Mouse (Mus musculus): Measurements from ENCODE around the gene Tnf. TPM values are rescaled to one million over a fixed set of nuclear protein-coding genes. Genes with fewer than 3 reads are reported as not detected.

The Tnf gene
- polyA plus RNA-seq, 1 experiment from 2014 or later, result not detected

DNA sequence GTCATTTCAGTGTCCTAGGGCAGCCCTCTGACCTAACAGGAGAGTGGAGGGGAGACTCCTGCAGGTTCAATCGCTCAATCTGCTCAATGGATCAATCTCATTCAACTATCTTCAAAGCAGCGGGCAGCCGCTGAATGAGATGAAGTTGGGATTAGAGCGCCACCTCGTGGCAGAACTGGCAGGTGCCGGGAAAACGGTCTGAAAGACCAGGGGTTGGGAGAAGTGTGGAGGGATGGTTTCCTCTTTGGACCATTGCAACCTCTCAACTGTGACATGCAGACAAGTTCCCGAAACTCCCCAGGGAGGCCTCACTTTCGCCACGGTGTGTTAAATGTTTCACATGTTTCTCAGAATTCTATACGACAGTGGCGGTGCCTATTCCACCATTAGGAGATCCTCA is 30.2 kb upstream of the Tnf start:
- Histone ChIP-seq H3K4me2 (ENCODE audit: low read depth, low read length) (no peak overlapping the region), H3K27me3 (ENCODE audit: control insufficient read depth, insufficient read depth, low read length) (no peaks in the 10 kb centered on the region), H3K9me3 (replicated peaks; ENCODE audit: control insufficient read depth, low read length) (no peaks in the 10 kb centered on the region), H3K4me1 (ENCODE audit: control insufficient read depth, insufficient read depth, low read length) (no peaks in the 10 kb centered on the region), H3K4me3 (ENCODE audit: low read depth, low read length) (no peak overlapping the region), H3K27ac (replicated peaks; ENCODE audit: low read depth, low read length) (no peak overlapping the region), H3K9ac (replicated peaks; ENCODE audit: low read length) (no peak overlapping the region), H3K36me3 (replicated peaks; ENCODE audit: control insufficient read depth, insufficient read depth, low read depth, low read length) (no peaks in the 10 kb centered on the region; the same call in 1 of the 2 replicates)
- DNase-seq (ENCODE audit: low spot score) (peak; percentile 92), ATAC-seq (replicated peaks; ENCODE audit: insufficient number of reproducible peaks, low FRiP score, low TSS enrichment, low read depth) (no peak)
- WGBS, result 14% methylated on average over 12 of the region's 12 CpGs

DNA sequence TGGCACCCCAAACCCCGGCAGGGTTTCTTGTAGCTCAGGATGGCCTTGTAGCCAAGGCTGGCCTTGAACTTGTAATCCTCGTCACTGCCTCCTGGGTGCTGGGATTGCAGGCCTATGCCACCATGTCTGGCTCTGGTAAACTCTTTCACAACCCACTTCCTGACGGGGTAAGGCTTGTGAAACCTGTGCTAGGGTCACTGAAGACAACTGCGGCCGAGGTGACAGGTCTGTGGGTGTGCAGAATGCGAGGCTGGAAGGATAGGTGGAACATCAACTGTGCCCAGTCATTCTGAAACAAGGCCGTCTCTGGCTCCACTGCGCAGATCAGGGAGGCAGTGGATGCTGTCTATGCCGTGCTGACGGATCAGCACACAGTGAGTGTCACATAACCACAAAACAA is 29.2 kb upstream of the Tnf start:
- DNase-seq (ENCODE audit: low spot score), result no peak
- WGBS, result 91% methylated on average over 10 of the region's 10 CpGs

DNA sequence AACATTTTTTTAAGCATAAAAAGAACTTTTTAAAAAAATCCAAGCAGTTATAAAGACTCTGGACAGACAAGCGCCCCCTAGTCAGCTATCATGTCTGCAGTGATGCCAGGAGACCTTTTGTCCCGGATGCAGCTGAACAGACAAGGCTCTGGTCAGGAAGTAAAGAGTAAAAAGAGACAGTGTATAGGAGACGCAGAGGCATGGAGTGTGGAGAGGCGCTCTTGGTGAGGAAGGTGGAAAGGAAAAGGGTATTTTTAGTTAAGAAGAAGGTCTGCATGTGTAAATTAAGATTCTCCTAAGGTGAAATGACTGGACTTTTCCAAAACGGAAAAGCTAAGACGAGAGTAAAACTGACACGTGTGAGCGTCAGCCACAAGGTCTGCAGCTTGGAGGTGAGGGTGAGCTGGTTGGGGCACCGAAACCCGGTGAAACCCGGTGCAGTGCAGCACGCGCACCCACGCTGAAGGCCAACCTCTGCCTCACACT is 24.8 kb upstream of the Tnf start:
- Histone ChIP-seq H3K4me3 (ENCODE audit: low read depth, low read length) (no peak overlapping the region), H3K27ac (replicated peaks; ENCODE audit: low read depth, low read length) (no peak overlapping the region), H3K4me1 (ENCODE audit: control insufficient read depth, insufficient read depth, low read length) (no peaks in the 10 kb centered on the region), H3K4me2 (ENCODE audit: low read depth, low read length) (no peak overlapping the region), H3K9me3 (replicated peaks; ENCODE audit: control insufficient read depth, low read length) (no peaks in the 10 kb centered on the region), H3K9ac (replicated peaks; ENCODE audit: low read length) (no peak overlapping the region), H3K27me3 (ENCODE audit: control insufficient read depth, insufficient read depth, low read length) (no peaks in the 10 kb centered on the region), H3K36me3 (replicated peaks; ENCODE audit: control insufficient read depth, insufficient read depth, low read depth, low read length) (peaks cover 4% of the 10 kb centered on the region)
- ATAC-seq (replicated peaks; ENCODE audit: insufficient number of reproducible peaks, low FRiP score, low TSS enrichment, low read depth) (no peak), DNase-seq (ENCODE audit: low spot score) (no peak)
- 80% methylated on average over 14 of the region's 14 CpGs for WGBS

More for the DNA sequence above, 29.2 kb upstream of the Tnf start:
- Histone ChIP-seq H3K36me3 (replicated peaks; ENCODE audit: control insufficient read depth, insufficient read depth, low read depth, low read length) (no peaks in the 10 kb centered on the region; the same call in 1 of the 2 replicates), H3K9ac (replicated peaks; ENCODE audit: low read length) (no peak overlapping the region), H3K9me3 (replicated peaks; ENCODE audit: control insufficient read depth, low read length) (no peaks in the 10 kb centered on the region), H3K4me2 (ENCODE audit: low read depth, low read length) (no peak overlapping the region), H3K27me3 (ENCODE audit: control insufficient read depth, insufficient read depth, low read length) (no peaks in the 10 kb centered on the region), H3K4me1 (ENCODE audit: control insufficient read depth, insufficient read depth, low read length) (no peaks in the 10 kb centered on the region), H3K27ac (replicated peaks; ENCODE audit: low read depth, low read length) (no peak overlapping the region), H3K4me3 (ENCODE audit: low read depth, low read length) (no peak overlapping the region)
- ATAC-seq (replicated peaks; ENCODE audit: insufficient number of reproducible peaks, low FRiP score, low TSS enrichment, low read depth), result no peak

DNA sequence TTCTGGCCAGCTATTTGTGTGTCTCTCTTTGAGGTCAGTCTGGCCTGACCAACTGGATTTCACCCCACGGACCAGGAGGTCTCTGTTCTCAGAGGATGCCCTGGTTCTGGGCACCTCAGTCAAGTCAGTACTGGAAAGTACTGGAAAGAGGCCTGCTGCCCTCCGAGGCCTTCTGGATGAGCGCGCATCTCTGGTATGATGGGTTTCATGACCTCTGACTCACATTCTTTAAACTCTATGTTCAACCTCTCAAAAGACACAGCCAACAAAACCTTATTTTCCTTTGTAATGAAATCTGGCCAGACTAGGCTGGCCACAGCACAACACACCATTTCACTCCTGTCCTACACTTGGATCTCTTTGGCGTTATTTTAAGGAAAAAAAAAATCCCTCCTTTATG is 23.6 kb upstream of the Tnf start:
- Histone ChIP-seq H3K27ac (replicated peaks; ENCODE audit: low read depth, low read length) (no peak overlapping the region), H3K9ac (replicated peaks; ENCODE audit: low read length) (no peak overlapping the region), H3K4me1 (ENCODE audit: control insufficient read depth, insufficient read depth, low read length) (no peaks in the 10 kb centered on the region), H3K9me3 (replicated peaks; ENCODE audit: control insufficient read depth, low read length) (no peaks in the 10 kb centered on the region), H3K4me2 (ENCODE audit: low read depth, low read length) (no peak overlapping the region), H3K27me3 (ENCODE audit: control insufficient read depth, insufficient read depth, low read length) (no peaks in the 10 kb centered on the region), H3K36me3 (replicated peaks; ENCODE audit: control insufficient read depth, insufficient read depth, low read depth, low read length) (peaks cover 4% of the 10 kb centered on the region), H3K4me3 (ENCODE audit: low read depth, low read length) (no peak overlapping the region)
- WGBS, result 98% methylated on average over 5 of the region's 5 CpGs
- no peak for DNase-seq (ENCODE audit: low spot score)
- no peak for ATAC-seq (replicated peaks; ENCODE audit: insufficient number of reproducible peaks, low FRiP score, low TSS enrichment, low read depth)

DNA sequence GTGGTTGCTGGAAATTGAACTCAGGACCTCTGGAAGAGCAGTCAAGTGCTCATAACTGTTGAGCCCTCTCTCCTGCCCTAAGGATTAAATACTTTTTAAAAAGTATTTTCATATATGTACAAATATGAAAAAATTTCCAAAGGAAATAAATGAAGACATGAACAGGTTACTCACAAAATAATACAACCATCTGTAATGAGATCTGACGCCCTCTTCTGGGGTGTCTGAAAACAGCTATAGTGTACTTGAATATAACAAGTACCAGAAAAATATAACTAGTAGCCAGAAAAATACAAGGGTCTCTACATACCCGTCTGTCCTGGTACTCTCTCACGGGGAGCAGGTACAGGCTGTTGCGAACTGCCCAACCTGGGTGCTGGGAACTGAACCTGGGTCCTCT is 22.8 kb upstream of the Tnf start:
- 87% methylated on average over 4 of the region's 4 CpGs for WGBS
- Histone ChIP-seq H3K9ac (replicated peaks; ENCODE audit: low read length) (no peak overlapping the region), H3K27ac (replicated peaks; ENCODE audit: low read depth, low read length) (no peak overlapping the region), H3K27me3 (ENCODE audit: control insufficient read depth, insufficient read depth, low read length) (no peaks in the 10 kb centered on the region), H3K4me1 (ENCODE audit: control insufficient read depth, insufficient read depth, low read length) (no peaks in the 10 kb centered on the region), H3K4me2 (ENCODE audit: low read depth, low read length) (no peak overlapping the region), H3K9me3 (replicated peaks; ENCODE audit: control insufficient read depth, low read length) (no peaks in the 10 kb centered on the region), H3K4me3 (ENCODE audit: low read depth, low read length) (no peak overlapping the region), H3K36me3 (replicated peaks; ENCODE audit: control insufficient read depth, insufficient read depth, low read depth, low read length) (peaks cover 4% of the 10 kb centered on the region)
- no peak for ATAC-seq (replicated peaks; ENCODE audit: insufficient number of reproducible peaks, low FRiP score, low TSS enrichment, low read depth)
- DNase-seq (ENCODE audit: low spot score), result no peak

DNA sequence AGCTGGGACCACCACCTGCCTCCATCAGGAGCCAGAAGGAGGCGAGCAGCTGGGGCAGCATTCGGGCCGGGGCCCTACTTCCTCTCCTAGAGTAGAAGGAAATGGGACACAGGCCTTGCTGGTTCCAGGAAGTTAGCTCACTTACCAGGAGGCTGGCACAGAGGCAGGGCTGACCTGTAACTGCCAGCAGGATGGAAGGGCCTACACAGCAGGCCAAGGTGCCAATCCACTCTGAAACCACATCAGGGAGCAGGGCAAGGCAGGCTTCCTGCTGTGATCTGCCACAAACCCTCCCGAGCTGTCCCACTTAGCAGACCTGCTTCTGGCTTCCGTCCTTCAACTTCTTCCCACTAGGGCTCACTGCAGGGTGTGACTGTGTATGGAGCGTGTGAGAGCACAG is 20.5 kb upstream of the Tnf start:
- Histone ChIP-seq H3K27ac (replicated peaks; ENCODE audit: low read depth, low read length) (no peak overlapping the region), H3K4me3 (ENCODE audit: low read depth, low read length) (no peak overlapping the region), H3K27me3 (ENCODE audit: control insufficient read depth, insufficient read depth, low read length) (no peaks in the 10 kb centered on the region), H3K9me3 (replicated peaks; ENCODE audit: control insufficient read depth, low read length) (no peaks in the 10 kb centered on the region), H3K4me1 (ENCODE audit: control insufficient read depth, insufficient read depth, low read length) (no peaks in the 10 kb centered on the region), H3K36me3 (replicated peaks; ENCODE audit: control insufficient read depth, insufficient read depth, low read depth, low read length) (peaks cover 4% of the 10 kb centered on the region; the same call in 1 of the 2 replicates), H3K9ac (replicated peaks; ENCODE audit: low read length) (no peak overlapping the region), H3K4me2 (ENCODE audit: low read depth, low read length) (no peak overlapping the region)
- 77% methylated on average over 6 of the region's 6 CpGs for WGBS
- DNase-seq (ENCODE audit: low spot score) (no peak), ATAC-seq (replicated peaks; ENCODE audit: insufficient number of reproducible peaks, low FRiP score, low TSS enrichment, low read depth) (no peak)

DNA sequence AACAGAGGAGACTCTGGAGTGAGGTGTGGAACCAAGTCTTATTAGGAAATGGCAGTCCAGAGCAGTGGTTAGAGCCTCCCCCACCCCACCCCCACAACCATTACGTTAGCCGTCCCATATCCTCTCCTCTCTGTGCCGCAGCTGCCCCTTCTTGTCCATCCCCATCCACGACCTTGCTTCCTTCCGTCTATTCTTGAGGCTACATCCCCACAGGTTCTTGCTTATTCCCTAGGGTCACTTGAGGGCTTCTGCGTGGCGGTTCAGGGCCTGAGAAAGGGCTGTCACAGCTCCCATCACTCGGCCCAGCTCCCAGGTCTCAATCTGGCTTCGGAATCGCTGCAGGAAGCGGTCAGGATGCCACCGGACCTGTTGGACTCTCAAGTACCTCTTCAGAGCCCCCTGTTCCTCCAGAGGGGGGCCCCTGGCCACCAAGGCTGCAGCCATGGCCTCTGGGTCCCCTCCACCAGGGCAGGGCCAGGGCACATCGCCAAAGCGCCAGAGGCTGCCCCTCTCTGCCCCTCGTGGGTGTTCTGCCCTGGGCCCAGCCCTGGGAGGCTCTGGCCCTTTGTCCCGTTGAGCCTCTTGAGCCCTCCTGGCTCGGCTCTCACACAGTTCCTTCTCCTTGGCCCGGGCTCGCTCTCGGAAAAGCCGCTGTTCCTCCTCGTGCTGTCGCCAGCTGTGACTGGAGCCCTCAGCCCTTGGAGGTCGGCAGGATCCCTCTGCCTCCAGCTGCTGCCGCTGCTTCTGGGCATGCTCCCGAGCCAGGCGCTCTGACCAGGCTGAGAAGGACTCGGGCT is 18.5 kb upstream of the Tnf start, which contains the start of gene Gm16181:
Gene Gm16181, plus strand, starts transcription at position 679 of the 797 bp plus-strand sequence.
- no peak within 1 kb of the TSS for H3K4me2 ChIP-seq (ENCODE audit: low read depth, low read length)
- peaks cover 4% of the 10 kb centered on the region; the same call in 1 of the 2 replicates for H3K36me3 ChIP-seq (replicated peaks; ENCODE audit: control insufficient read depth, insufficient read depth, low read depth, low read length)
- no peaks in the 10 kb centered on the region for H3K27me3 ChIP-seq (ENCODE audit: control insufficient read depth, insufficient read depth, low read length)
- no peak within 1 kb of the TSS for H3K9ac ChIP-seq (replicated peaks; ENCODE audit: low read length)
- no peaks in the 10 kb centered on the region for H3K4me1 ChIP-seq (ENCODE audit: control insufficient read depth, insufficient read depth, low read length)
- 79% methylated on average over 28 of the region's 28 CpGs for WGBS
- no peaks in the 10 kb centered on the region for H3K9me3 ChIP-seq (replicated peaks; ENCODE audit: control insufficient read depth, low read length)
- ATAC-seq (replicated peaks; ENCODE audit: insufficient number of reproducible peaks, low FRiP score, low TSS enrichment, low read depth) (no peak), DNase-seq (ENCODE audit: low spot score) (no peak)
- no peak within 1 kb of the TSS for H3K4me3 ChIP-seq (ENCODE audit: low read depth, low read length)
- H3K27ac ChIP-seq (replicated peaks; ENCODE audit: low read depth, low read length), result no peak within 1 kb of the TSS

DNA sequence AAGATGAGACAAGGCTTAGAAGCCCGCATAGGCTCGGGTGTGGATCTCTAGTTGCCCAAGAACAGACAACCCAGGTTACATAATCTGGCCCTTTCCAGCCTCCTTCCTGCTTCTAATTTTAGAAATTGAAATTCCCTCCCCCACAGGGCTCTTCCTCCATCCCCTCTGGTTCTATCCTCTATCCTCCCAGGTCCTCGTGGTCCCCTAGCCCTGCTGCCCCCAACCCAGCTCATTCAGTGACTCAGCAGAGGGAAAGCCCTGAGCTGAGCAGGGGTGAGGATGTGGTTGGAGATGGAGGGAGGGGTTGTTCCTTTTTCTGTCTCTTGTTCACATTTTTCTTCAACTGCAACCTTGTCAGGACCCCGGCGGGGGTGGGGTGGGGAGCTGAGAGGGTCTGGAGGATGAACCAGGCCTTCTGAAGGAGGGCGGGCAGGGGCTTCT is 17.8 kb upstream of the Tnf start:
- ATAC-seq (replicated peaks; ENCODE audit: insufficient number of reproducible peaks, low FRiP score, low TSS enrichment, low read depth), result no peak
- WGBS, result 84% methylated on average over 6 of the region's 6 CpGs

More for the DNA sequence above, 17.8 kb upstream of the Tnf start:
- no peak overlapping the region for H3K9ac ChIP-seq (replicated peaks; ENCODE audit: low read length)
- H3K4me3 ChIP-seq (ENCODE audit: low read depth, low read length), result no peak overlapping the region
- H3K27ac ChIP-seq (replicated peaks; ENCODE audit: low read depth, low read length), result no peak overlapping the region
- H3K36me3 ChIP-seq (replicated peaks; ENCODE audit: control insufficient read depth, insufficient read depth, low read depth, low read length), result no peaks in the 10 kb centered on the region
- H3K4me1 ChIP-seq (ENCODE audit: control insufficient read depth, insufficient read depth, low read length), result no peaks in the 10 kb centered on the region
- DNase-seq (ENCODE audit: low spot score), result no peak
- no peaks in the 10 kb centered on the region for H3K27me3 ChIP-seq (ENCODE audit: control insufficient read depth, insufficient read depth, low read length)
- no peaks in the 10 kb centered on the region for H3K9me3 ChIP-seq (replicated peaks; ENCODE audit: control insufficient read depth, low read length)
- no peak overlapping the region for H3K4me2 ChIP-seq (ENCODE audit: low read depth, low read length)
